Mouse (Mus musculus): ENCODE results near the gene H2-K1.
"Not testable (repeated sequence)": the region's sequence is repeated elsewhere in the genome, so short reads cannot be mapped to it uniquely, and the experiment has no call there.

The H2-K1 gene

DNA sequence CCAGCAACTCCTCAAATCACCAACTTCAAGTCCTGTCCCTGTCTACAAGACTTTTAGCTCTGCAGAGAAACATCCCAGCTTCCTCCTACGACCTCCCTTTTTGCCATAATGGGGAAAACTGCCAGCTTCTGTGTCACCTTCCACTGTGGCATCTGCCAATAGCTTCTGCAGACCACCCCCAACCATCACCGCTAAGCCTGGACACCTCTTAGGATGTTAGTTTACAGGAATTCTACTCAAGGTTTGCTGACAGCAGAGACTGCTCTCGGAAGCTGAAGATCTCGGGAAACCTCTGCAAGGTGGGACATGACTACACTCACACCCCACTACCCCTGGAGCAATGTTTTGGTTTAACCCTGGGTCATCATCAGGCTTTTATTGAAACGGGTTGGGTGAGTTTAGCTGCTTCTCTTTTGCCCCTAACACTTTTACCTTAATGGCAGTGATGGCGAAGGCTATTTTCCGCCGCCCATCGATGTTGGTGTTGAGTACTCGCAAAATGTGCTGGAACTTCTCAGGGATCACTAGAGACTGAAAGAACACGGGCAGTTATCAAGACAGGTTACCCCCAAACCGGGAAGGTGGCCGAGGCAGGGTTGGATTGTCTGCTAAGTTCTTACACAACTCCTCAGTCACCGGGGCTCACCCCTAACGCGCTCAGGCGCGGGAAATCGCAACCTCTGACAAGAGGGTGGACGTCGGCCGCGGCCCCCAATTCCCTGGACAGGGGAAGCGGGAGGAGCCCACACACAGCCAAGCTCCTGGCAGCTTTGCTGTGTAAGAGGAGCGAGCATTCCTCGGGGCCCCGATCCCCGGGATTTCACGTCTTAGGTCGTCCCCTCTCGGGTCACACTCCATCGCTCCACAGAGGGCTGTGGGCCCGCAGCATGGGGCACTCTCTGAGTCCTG lies 45.2 kb downstream of the H2-K1 start:
- DNase-seq (ENCODE audit: low spot score) = no peak

- DNase-seq (ENCODE audit: low spot score) = no peak
Measured at GRCm38 (mm10) chr17:33953961-33954565, 46.1 kb downstream of the H2-K1 start.

GRCm38 (mm10) chr17:33953310-33953709 lies 46.8 kb downstream of the H2-K1 start:
- no peak for DNase-seq (ENCODE audit: low spot score)

DNA sequence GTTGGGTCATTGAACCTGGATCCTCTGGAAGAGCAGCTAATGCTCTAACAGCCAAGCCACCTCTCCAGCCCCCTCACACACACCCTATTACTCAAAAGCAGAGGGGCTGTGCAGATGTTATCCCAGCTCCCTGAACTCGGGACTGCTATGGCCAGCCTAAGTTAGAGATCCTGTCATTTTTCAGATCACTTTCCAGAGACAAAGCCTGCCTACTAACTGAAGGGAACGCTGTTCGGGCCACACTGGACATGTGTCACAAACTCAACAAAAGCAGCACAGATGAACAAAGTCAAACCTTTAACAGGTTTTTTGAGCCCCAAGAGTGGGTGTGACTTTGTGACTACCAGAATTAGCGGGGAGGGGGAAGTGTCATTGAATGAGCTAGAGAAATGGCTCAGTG lies 47.3 kb downstream of the H2-K1 start:
- no peak for DNase-seq (ENCODE audit: low spot score)

GRCm38 (mm10) chr17:33952015-33952414 lies 48.1 kb downstream of the H2-K1 start:
- not testable (repeated sequence) for DNase-seq (ENCODE audit: low spot score)

- DNase-seq (ENCODE audit: low spot score) = peak; percentile 89
Measured at GRCm38 (mm10) chr17:33951021-33951946, 48.9 kb downstream of the H2-K1 start, which contains the start of gene B3galt4. B3galt4 (minus strand) TSS chr17:33951488.

DNA sequence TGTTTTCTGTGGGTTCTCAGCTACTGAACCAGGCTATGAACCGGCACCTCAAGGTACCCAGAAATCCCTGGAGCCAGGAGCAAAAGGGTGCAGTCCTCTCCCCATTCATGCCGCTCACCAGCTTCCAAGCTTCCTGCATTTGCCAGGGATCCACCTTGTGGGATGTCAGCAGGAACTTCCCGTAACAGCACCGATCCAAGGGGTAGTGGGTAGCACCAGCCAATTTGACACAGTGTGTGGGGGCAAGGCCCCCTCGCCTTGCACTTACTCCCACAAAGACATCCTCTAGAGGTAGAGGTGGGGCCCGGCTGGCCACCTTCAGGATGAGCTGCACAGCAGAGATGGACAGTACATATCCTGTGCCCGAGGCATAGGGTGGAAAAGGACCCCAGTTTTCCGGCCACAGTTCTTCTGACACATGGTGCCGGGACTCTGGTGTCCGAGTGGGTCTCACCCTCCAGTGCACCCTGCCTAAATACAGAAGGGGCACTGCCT lies 50.0 kb downstream of the H2-K1 start:
- no peak for DNase-seq (ENCODE audit: low spot score)

- DNase-seq (ENCODE audit: low spot score) = no peak
Measured at GRCm38 (mm10) chr17:33948905-33949537, 51.1 kb downstream of the H2-K1 start.

DNA sequence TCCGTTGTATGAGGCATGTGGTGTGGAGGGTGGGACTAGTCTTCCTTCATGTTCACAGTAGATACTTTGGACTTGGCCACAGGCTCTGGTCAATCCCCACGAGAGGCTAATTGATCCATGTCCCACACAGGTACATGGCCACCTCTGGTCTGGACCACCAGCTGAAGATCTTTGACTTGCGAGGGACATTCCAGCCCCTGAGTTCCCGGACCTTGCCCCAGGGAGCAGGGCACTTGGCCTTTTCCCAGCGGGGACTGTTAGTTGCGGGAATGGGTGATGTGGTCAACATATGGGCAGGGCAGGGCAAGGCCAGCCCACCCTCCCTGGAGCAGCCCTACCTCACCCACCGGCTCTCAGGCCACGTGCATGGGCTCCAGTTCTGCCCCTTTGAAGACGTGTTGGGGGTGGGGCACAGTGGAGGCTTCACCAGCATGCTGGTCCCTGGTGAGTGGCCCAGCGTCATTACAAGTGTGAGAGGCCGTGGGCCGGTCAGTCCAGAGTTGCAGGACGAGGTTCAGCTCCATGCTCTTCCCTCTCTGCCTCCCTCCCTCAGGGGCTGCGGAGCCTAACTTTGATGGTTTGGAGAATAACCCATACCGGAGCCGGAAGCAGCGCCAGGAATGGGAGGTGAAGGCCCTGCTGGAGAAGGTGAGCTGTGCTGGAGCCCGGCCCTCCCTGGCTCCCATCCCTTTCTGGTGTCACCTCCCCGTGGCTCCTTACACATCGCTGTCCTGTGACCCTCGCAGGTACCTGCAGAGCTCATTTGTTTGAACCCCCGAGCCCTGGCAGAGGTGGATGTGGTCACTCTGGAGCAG lies 51.9 kb downstream of the H2-K1 start:
- DNase-seq (ENCODE audit: low spot score) = no peak

DNA sequence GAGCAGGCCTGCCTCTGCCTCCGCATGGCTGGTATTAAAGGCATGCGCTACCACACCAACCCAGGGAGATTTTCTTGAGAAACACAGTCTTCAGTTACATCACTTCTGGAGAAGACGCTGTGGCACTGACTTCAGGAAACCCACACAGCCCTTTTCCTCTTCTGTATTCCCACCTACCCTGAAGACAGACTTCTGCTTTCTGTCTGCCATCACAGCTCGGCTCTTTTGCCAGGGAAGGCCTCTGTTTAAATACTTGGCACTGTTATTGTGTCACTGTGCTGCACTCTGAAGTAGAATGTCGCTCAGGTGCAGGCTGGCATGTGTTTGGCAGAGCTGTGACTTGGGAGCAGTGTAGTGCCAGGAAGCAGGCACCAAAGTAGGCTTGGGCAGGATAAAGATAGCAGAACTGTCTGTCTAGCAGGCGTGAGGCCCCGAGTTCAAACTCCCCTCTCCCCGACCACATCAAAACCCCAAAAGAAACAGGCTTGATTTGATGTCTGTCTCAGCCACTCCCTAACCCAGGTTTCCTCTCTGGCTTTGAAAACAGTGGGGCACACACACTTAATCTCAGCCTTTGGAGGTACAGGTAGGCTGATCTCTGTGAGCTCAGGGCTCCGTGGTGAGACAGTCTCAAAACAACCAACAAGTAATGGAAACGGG lies 52.6 kb downstream of the H2-K1 start:
- no peak for DNase-seq (ENCODE audit: low spot score)
